8 mouse cellular contexts compared by ENCODE assay signal in the genomic region with DNA sequence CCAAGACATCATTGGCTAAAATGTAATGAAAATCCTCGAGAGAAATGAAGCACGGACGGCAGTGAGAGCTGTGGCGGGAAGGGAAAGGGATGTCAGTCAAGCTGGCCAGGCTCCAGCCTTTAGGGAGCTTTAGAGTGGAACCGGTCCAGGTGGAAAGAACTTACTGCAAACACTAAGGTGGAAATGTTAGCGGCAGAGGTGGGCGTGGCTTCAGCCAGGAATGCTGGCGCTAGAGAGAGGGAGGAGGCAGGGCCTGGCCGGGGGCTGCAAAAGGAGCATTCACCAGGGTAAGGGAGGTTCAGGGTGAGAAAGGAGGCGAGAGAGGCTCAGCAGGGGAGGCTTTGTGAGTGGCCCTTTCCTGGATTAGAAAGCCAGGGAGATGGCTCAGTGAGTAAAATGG. TPM values are rescaled to one million over a fixed set of nuclear protein-coding genes. Genes with fewer than 3 reads are reported as not detected.
DNase-seq lines count a peak whose midpoint lies in the region; ATAC-seq and TF ChIP-seq lines count a peak whose summit lies in the region.

No protein-coding gene starts in this region.

- no peaks in the 10 kb centered on the region for H3K27me3 ChIP-seq in forebrain, embryonic 11.5 days (ENCODE audit: control insufficient read depth, insufficient read depth, low read length)
- H3K27me3 ChIP-seq in forebrain, embryonic 16.5 days (replicated peaks; ENCODE audit: control insufficient read depth, insufficient read depth, low read length) = no peaks in the 10 kb centered on the region
- 0 out of 2 replicates have a peak, but pooled peaks cover 4% of the 10 kb centered on the region for H3K27me3 ChIP-seq in embryonic facial prominence, embryonic 12.5 days
- H3K27me3 ChIP-seq in lung, embryonic 16.5 days (ENCODE audit: control insufficient read depth, insufficient read depth, low read depth, low read length) = no peaks in the 10 kb centered on the region

- H3K27ac ChIP-seq in forebrain, embryonic 11.5 days (ENCODE audit: low read depth, low read length) = no peak overlapping the region
- H3K27ac ChIP-seq in forebrain, embryonic 16.5 days (ENCODE audit: low read length) = no peak overlapping the region
- peak overlapping the region; percentile 64 for H3K27ac ChIP-seq in embryonic facial prominence, embryonic 12.5 days
- H3K27ac ChIP-seq in lung, embryonic 16.5 days (ENCODE audit: low read length) = peak overlapping the region; percentile 71
- H3K27ac ChIP-seq in layer of hippocampus, adult 2 months = no peak overlapping the region

- H3K9ac ChIP-seq in forebrain, embryonic 11.5 days (ENCODE audit: low read length) = no peak overlapping the region
- no peak overlapping the region for H3K9ac ChIP-seq in forebrain, embryonic 16.5 days (replicated peaks; ENCODE audit: low read depth, low read length)
- no peak overlapping the region for H3K9ac ChIP-seq in embryonic facial prominence, embryonic 12.5 days
- peak overlapping the region; percentile 39 for H3K9ac ChIP-seq in lung, embryonic 16.5 days (ENCODE audit: low read length)

- no peak for TF ChIP-seq CTCF in layer of hippocampus, adult 2 months (conservative IDR thresholded peaks at IDR 0.05)

- H3K4me2 ChIP-seq in forebrain, embryonic 11.5 days (ENCODE audit: low read depth, low read length, severe bottlenecking) = no peak overlapping the region
- no peak overlapping the region for H3K4me2 ChIP-seq in forebrain, embryonic 16.5 days (ENCODE audit: low read length)
- H3K4me2 ChIP-seq in embryonic facial prominence, embryonic 12.5 days (replicated peaks) = peak overlapping the region; percentile 37
- H3K4me2 ChIP-seq in lung, embryonic 16.5 days (ENCODE audit: low read depth, low read length) = peak overlapping the region; percentile 42

- no peak for ATAC-seq in forebrain, embryonic 11.5 days (replicated peaks; ENCODE audit: low FRiP score)
- no peak for ATAC-seq in forebrain, embryonic 16.5 days
- ATAC-seq in embryonic facial prominence, embryonic 12.5 days (ENCODE audit: insufficient number of reproducible peaks, insufficient read depth, low FRiP score, low TSS enrichment) = no peak
- peak; percentile 34; the same call in 1 of the 2 replicates for ATAC-seq in lung, embryonic 16.5 days (ENCODE audit: low read depth)

- H3K4me1 ChIP-seq in forebrain, embryonic 11.5 days (replicated peaks; ENCODE audit: control insufficient read depth, insufficient read depth, low read length) = no peaks in the 10 kb centered on the region; the same call in 1 of the 2 replicates
- H3K4me1 ChIP-seq in forebrain, embryonic 16.5 days (replicated peaks; ENCODE audit: control insufficient read depth, insufficient read depth, low read length) = 0 out of 2 replicates have a peak, but pooled peaks cover 3% of the 10 kb centered on the region
- peaks cover 17% of the 10 kb centered on the region; the same call in 1 of the 2 replicates for H3K4me1 ChIP-seq in embryonic facial prominence, embryonic 12.5 days
- H3K4me1 ChIP-seq in lung, embryonic 16.5 days (replicated peaks; ENCODE audit: control insufficient read depth, insufficient read depth, low read length) = peaks cover 53% of the 10 kb centered on the region

- no peaks in the 10 kb centered on the region for H3K36me3 ChIP-seq in forebrain, embryonic 11.5 days (ENCODE audit: control insufficient read depth, insufficient read depth, low read length)
- no peaks in the 10 kb centered on the region for H3K36me3 ChIP-seq in forebrain, embryonic 16.5 days (ENCODE audit: control insufficient read depth, insufficient read depth)
- H3K36me3 ChIP-seq in embryonic facial prominence, embryonic 12.5 days = no peaks in the 10 kb centered on the region
- no peaks in the 10 kb centered on the region for H3K36me3 ChIP-seq in lung, embryonic 16.5 days (ENCODE audit: control insufficient read depth, insufficient read depth, low read length)

- peak; percentile 70 for DNase-seq in forebrain, embryonic 11.5 days (ENCODE audit: low spot score)
- DNase-seq in kidney, adult 9 months = peak; percentile 63
- no peak for DNase-seq in layer of hippocampus, adult 18-20 months (ENCODE audit: low spot score in 2 of 2)
- DNase-seq in layer of hippocampus, adult 2 months (ENCODE audit: low spot score in 2 of 2) = no peak
- no peak for DNase-seq in adipocyte (ENCODE audit: low spot score)

- H3K9me3 ChIP-seq in forebrain, embryonic 11.5 days (ENCODE audit: control insufficient read depth, low read length) = no peaks in the 10 kb centered on the region
- no peaks in the 10 kb centered on the region for H3K9me3 ChIP-seq in forebrain, embryonic 16.5 days (ENCODE audit: control insufficient read depth, low read length)
- no peaks in the 10 kb centered on the region for H3K9me3 ChIP-seq in embryonic facial prominence, embryonic 12.5 days
- no peaks in the 10 kb centered on the region for H3K9me3 ChIP-seq in lung, embryonic 16.5 days (ENCODE audit: control insufficient read depth, low read length)

- H3K4me3 ChIP-seq in forebrain, embryonic 11.5 days (ENCODE audit: low read depth, low read length) = no peak overlapping the region
- H3K4me3 ChIP-seq in forebrain, embryonic 16.5 days (replicated peaks; ENCODE audit: low read length) = no peak overlapping the region
- H3K4me3 ChIP-seq in embryonic facial prominence, embryonic 12.5 days = no peak overlapping the region
- H3K4me3 ChIP-seq in lung, embryonic 16.5 days (ENCODE audit: low read length) = no peak overlapping the region
- no peak overlapping the region for H3K4me3 ChIP-seq in layer of hippocampus, adult 2 months

- 5% methylated on average over 10 of the region's 10 CpGs for WGBS in forebrain, embryonic 11.5 days
- 1% methylated on average over 10 of the region's 10 CpGs for WGBS in forebrain, embryonic 16.5 days
- WGBS in embryonic facial prominence, embryonic 12.5 days = 2% methylated on average over 10 of the region's 10 CpGs
- WGBS in lung, embryonic 16.5 days = 4% methylated on average over 10 of the region's 10 CpGs

RNA-seq across cellular contexts. Expression of a gene that starts 11.7 kb away (rescaled TPM):
- polyA plus RNA-seq in forebrain, embryonic 11.5 days (2014; fragmentation: Nextera tagmentation; extraction: Ambion mirVana) = 119 and 130 TPM in 2 replicates
- 109 and 113 TPM in 2 replicates for polyA plus RNA-seq in forebrain, embryonic 16.5 days (2015; fragmentation: Nextera tagmentation; extraction: Ambion mirVana)
- polyA plus RNA-seq in embryonic facial prominence, embryonic 12.5 days (2016; fragmentation: Nextera tagmentation; extraction: Ambion mirVana) = 128 TPM in 2 replicates
- polyA plus RNA-seq in lung, embryonic 16.5 days (2015; fragmentation: Nextera tagmentation; extraction: Ambion mirVana) = 156 TPM in 2 replicates
- total RNA-seq in layer of hippocampus, adult 18-20 months (2021) = 10 to 100 TPM; 61.0 to 61.9 TPM
- total RNA-seq in layer of hippocampus, adult 2 months (2021) = 10 to 100 TPM; 63.8 to 64.6 TPM

RNA-seq across cellular contexts. Expression of a gene that starts 14.3 kb away (rescaled TPM):
- 22.1 TPM in 2 replicates for polyA plus RNA-seq in forebrain, embryonic 11.5 days (2014; fragmentation: Nextera tagmentation; extraction: Ambion mirVana)
- 7.5 and 7.7 TPM in 2 replicates for polyA plus RNA-seq in forebrain, embryonic 16.5 days (2015; fragmentation: Nextera tagmentation; extraction: Ambion mirVana)
- polyA plus RNA-seq in embryonic facial prominence, embryonic 12.5 days (2016; fragmentation: Nextera tagmentation; extraction: Ambion mirVana) = 48.7 and 53.0 TPM in 2 replicates
- 63.5 and 67.2 TPM in 2 replicates for polyA plus RNA-seq in lung, embryonic 16.5 days (2015; fragmentation: Nextera tagmentation; extraction: Ambion mirVana)
- total RNA-seq in layer of hippocampus, adult 18-20 months (2021) = 1 to 10 TPM; 1.6 to 2.1 TPM
- total RNA-seq in layer of hippocampus, adult 2 months (2021) = 1 to 10 TPM; 1.1 to 1.6 TPM

RNA-seq across cellular contexts. Expression of a gene that starts 24.9 kb away (rescaled TPM):
- polyA plus RNA-seq in forebrain, embryonic 11.5 days (2014; fragmentation: Nextera tagmentation; extraction: Ambion mirVana) = 4.2 and 4.8 TPM in 2 replicates
- 3.3 and 4.5 TPM in 2 replicates for polyA plus RNA-seq in forebrain, embryonic 16.5 days (2015; fragmentation: Nextera tagmentation; extraction: Ambion mirVana)
- 8.6 and 9.0 TPM in 2 replicates for polyA plus RNA-seq in embryonic facial prominence, embryonic 12.5 days (2016; fragmentation: Nextera tagmentation; extraction: Ambion mirVana)
- 76.2 and 93.0 TPM in 2 replicates for polyA plus RNA-seq in lung, embryonic 16.5 days (2015; fragmentation: Nextera tagmentation; extraction: Ambion mirVana)
- 1 to 10 TPM; 2.0 to 2.6 TPM for total RNA-seq in layer of hippocampus, adult 18-20 months (2021)
- 1 to 10 TPM; 2.6 to 2.8 TPM for total RNA-seq in layer of hippocampus, adult 2 months (2021)

RNA-seq across cellular contexts. Expression of a gene that starts 31.2 kb away (rescaled TPM):
- 93.4 and 94.8 TPM in 2 replicates for polyA plus RNA-seq in forebrain, embryonic 11.5 days (2014; fragmentation: Nextera tagmentation; extraction: Ambion mirVana)
- 85.3 and 88.9 TPM in 2 replicates for polyA plus RNA-seq in forebrain, embryonic 16.5 days (2015; fragmentation: Nextera tagmentation; extraction: Ambion mirVana)
- 122 and 124 TPM in 2 replicates for polyA plus RNA-seq in embryonic facial prominence, embryonic 12.5 days (2016; fragmentation: Nextera tagmentation; extraction: Ambion mirVana)
- polyA plus RNA-seq in lung, embryonic 16.5 days (2015; fragmentation: Nextera tagmentation; extraction: Ambion mirVana) = 92.5 and 97.1 TPM in 2 replicates
- total RNA-seq in layer of hippocampus, adult 18-20 months (2021) = 10 to 100 TPM; 32.1 to 34.7 TPM
- 10 to 100 TPM; 34.5 to 36.2 TPM for total RNA-seq in layer of hippocampus, adult 2 months (2021)

RNA-seq across cellular contexts. Expression of a gene that starts 38.3 kb away (rescaled TPM):
- polyA plus RNA-seq in forebrain, embryonic 11.5 days (2014; fragmentation: Nextera tagmentation; extraction: Ambion mirVana) = 5.8 and 6.2 TPM in 2 replicates
- polyA plus RNA-seq in forebrain, embryonic 16.5 days (2015; fragmentation: Nextera tagmentation; extraction: Ambion mirVana) = not detected in 2 replicates
- 1.6 and 2.5 TPM in 2 replicates for polyA plus RNA-seq in embryonic facial prominence, embryonic 12.5 days (2016; fragmentation: Nextera tagmentation; extraction: Ambion mirVana)
- polyA plus RNA-seq in lung, embryonic 16.5 days (2015; fragmentation: Nextera tagmentation; extraction: Ambion mirVana) = 2.2 and 4.2 TPM in 2 replicates
- total RNA-seq in layer of hippocampus, adult 18-20 months (2021) = 1 to 10 TPM in 1 of 2 experiments, under 1 TPM in 1; 0.97 to 1.2 TPM
- under 1 TPM; 0.83 to 0.84 TPM for total RNA-seq in layer of hippocampus, adult 2 months (2021)

Comparison
In these comparisons a context has a peak if more than half of its experiments do, and no peak if none do; other contexts are left out.
1. DNase-seq: peak in forebrain, embryonic 11.5 days (single experiment) and kidney, adult 9 months (single experiment); none in layer of hippocampus, adult 18-20 months (0 of 2), layer of hippocampus, adult 2 months (0 of 2) and adipocyte (single experiment).
2. H3K27ac ChIP-seq: peak in embryonic facial prominence, embryonic 12.5 days (single experiment) and lung, embryonic 16.5 days (single experiment); none in forebrain, embryonic 11.5 days (single experiment), forebrain, embryonic 16.5 days (single experiment) and layer of hippocampus, adult 2 months (single experiment).
3. H3K4me2 ChIP-seq: peak in embryonic facial prominence, embryonic 12.5 days (single experiment) and lung, embryonic 16.5 days (single experiment); none in forebrain, embryonic 11.5 days (single experiment) and forebrain, embryonic 16.5 days (single experiment).